Mouse (Mus musculus) embryonic fibroblast, embryonic 13.5 days (primary cell): Measurements from ENCODE around the gene Gm20388. TPM values are rescaled to one million over a fixed set of nuclear protein-coding genes. Genes with fewer than 3 reads are reported as not detected.

Experiments used
- H3K27ac ChIP-seq: 2 replicates; pipeline ENCODE4 v1.5.1; 2012; ENCODE audit warnings: low read length, control low read depth, inconsistent platforms; ENCODE audit not compliant: insufficient read depth
- H3K4me1 ChIP-seq: 2 replicates; pipeline ENCODE4 v1.6.1; 2011; ENCODE audit warnings: low read length; ENCODE audit not compliant: control insufficient read depth, insufficient read depth
- H3K4me3 ChIP-seq: 2 replicates; pipeline ENCODE4 v1.5.1; 2011; ENCODE audit warnings: mild to moderate bottlenecking, control low read depth, low read length; ENCODE audit not compliant: insufficient read depth
- CTCF ChIP-seq: IDR thresholded peaks from 2 replicates; pipeline ENCODE4 v1.5.1; 2011; ENCODE audit warnings: mild to moderate bottlenecking, control low read depth, low read length, moderate library complexity, borderline replicate concordance; ENCODE audit not compliant: insufficient read depth
- POLR2A ChIP-seq: IDR thresholded peaks from 2 replicates; pipeline ENCODE4 v1.6.1; 2011; ENCODE audit warnings: low read depth, mild to moderate bottlenecking, control low read depth, low read length, moderate library complexity
- polyA plus RNA-seq: library from polyadenylated mRNA; stranded (reverse); fragments of >200 nt; gene quantifications from 2 replicates; pipeline ENCODE4 v1.2.4, GENCODE M21; 2011; ENCODE audit warnings: low read depth; ENCODE audit not compliant: missing spikeins, insufficient read length

Gm20388 gene
- polyA plus RNA-seq, 1 experiment = 82.8 TPM

GRCm38 (mm10) chr8:122523652-122524360, 2613.2 kb downstream of the Gm20388 start:
- Histone ChIP-seq H3K4me1 (peaks cover 33% of the 10 kb centered on the region), H3K27ac (peak overlapping the region; percentile 90), H3K4me3 (no peak overlapping the region)
- TF ChIP-seq POLR2A (0 out of 2 replicates have a peak, but pooled peaks have one; percentile 22), CTCF (no peak)

- H3K4me1 ChIP-seq = peaks cover 33% of the 10 kb centered on the region
- TF ChIP-seq POLR2A = no peak
- no peak for TF ChIP-seq CTCF
These were observed 2613.9 kb downstream of the Gm20388 start for GRCm38 (mm10) chr8:122524506-122524905.

GRCm38 (mm10) chr8:122525004-122525403, 2614.4 kb downstream of the Gm20388 start:
- peaks cover 33% of the 10 kb centered on the region for H3K4me1 ChIP-seq
- no peak overlapping the region for H3K27ac ChIP-seq
- TF ChIP-seq CTCF (no peak), POLR2A (no peak)
- no peak overlapping the region for H3K4me3 ChIP-seq

More at GRCm38 (mm10) chr8:122524506-122524905, 2613.9 kb downstream of the Gm20388 start:
- Histone ChIP-seq H3K27ac (peak overlapping the region; percentile 90), H3K4me3 (no peak overlapping the region)

GRCm38 (mm10) chr8:122526084-122526483, 2615.4 kb downstream of the Gm20388 start:
- peaks cover 36% of the 10 kb centered on the region for H3K4me1 ChIP-seq
- H3K4me3 ChIP-seq = no peak overlapping the region
- H3K27ac ChIP-seq = 0 out of 2 replicates have a peak overlapping the region, but pooled peaks have one; percentile 12
- TF ChIP-seq POLR2A (no peak), CTCF (no peak)

GRCm38 (mm10) chr8:122526526-122527170, 2616.0 kb downstream of the Gm20388 start:
- peaks cover 36% of the 10 kb centered on the region for H3K4me1 ChIP-seq
- peak overlapping the region; percentile 12; the same call in 1 of the 2 replicates for H3K27ac ChIP-seq
- TF ChIP-seq CTCF (no peak), POLR2A (no peak)
- no peak overlapping the region for H3K4me3 ChIP-seq

GRCm38 (mm10) chr8:122527937-122528336, 2617.3 kb downstream of the Gm20388 start:
- Histone ChIP-seq H3K27ac (no peak overlapping the region), H3K4me1 (peaks cover 36% of the 10 kb centered on the region), H3K4me3 (no peak overlapping the region)
- no peak for TF ChIP-seq POLR2A
- TF ChIP-seq CTCF = no peak

GRCm38 (mm10) chr8:122529159-122529558, 2618.5 kb downstream of the Gm20388 start:
- H3K27ac ChIP-seq = no peak overlapping the region
- H3K4me3 ChIP-seq = no peak overlapping the region
- no peak for TF ChIP-seq POLR2A
- TF ChIP-seq CTCF = no peak
- peaks cover 28% of the 10 kb centered on the region for H3K4me1 ChIP-seq

GRCm38 (mm10) chr8:122531312-122531711, 2620.7 kb downstream of the Gm20388 start:
- no peak for TF ChIP-seq POLR2A
- no peak for TF ChIP-seq CTCF
- no peak overlapping the region for H3K27ac ChIP-seq

GRCm38 (mm10) chr8:122537033-122537432, 2626.4 kb downstream of the Gm20388 start:
- peaks cover 16% of the 10 kb centered on the region for H3K4me1 ChIP-seq
- H3K4me3 ChIP-seq = no peak overlapping the region
- H3K27ac ChIP-seq = peak overlapping the region; percentile 28; the same call in 1 of the 2 replicates
- TF ChIP-seq POLR2A (no peak), CTCF (no peak)

More at GRCm38 (mm10) chr8:122531312-122531711, 2620.7 kb downstream of the Gm20388 start:
- Histone ChIP-seq H3K4me3 (no peak overlapping the region), H3K4me1 (peaks cover 16% of the 10 kb centered on the region)

- H3K4me1 ChIP-seq = peaks cover 16% of the 10 kb centered on the region
- TF ChIP-seq CTCF (no peak), POLR2A (no peak)
- H3K4me3 ChIP-seq = no peak overlapping the region
- H3K27ac ChIP-seq = no peak overlapping the region
These were observed 2627.2 kb downstream of the Gm20388 start for GRCm38 (mm10) chr8:122537812-122538211.
